Mouse (Mus musculus) 416B (cell line): ENCODE data around the gene Rptor.
A peak's percentile ranks its signal among the peaks of the same experiment; 100 is the strongest.

ENCODE experiments used
- DNase-seq: peaks from one replicate; pipeline ENCODE4 v3.0.0; 2011; ENCODE audit warnings: low read depth

Gene Rptor

GRCm38 (mm10) chr11:119602763-119603526, at the start of gene Rptor:
Rptor (plus strand) TSS chr11:119602905.
- peak; percentile 93 for DNase-seq

GRCm38 (mm10) chr11:119554706-119555105, 48.0 kb upstream of the Rptor start:
- no peak for DNase-seq

DNA sequence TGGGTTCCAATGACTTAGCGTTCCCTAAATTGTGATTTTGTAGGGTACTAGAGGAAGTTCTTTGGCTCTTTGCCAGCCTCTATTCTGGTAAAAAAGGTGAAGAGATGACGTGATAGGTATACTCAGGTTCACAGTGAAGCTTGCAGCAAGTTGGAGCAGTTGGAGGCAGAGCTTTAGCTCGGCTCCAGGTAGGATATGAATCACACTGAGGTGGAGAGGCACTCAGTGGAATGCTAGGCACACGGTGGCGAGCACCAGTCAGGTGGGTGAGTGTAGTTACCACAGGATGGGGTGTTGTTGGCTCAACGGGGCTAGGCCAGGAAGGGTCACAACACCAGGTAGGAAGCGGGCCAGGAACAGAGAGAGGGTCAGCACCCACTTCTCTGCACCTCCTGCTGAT, 47.5 kb upstream of the Rptor start:
- no peak for DNase-seq

- no peak for DNase-seq
These were observed 44.5 kb upstream of the Rptor start for GRCm38 (mm10) chr11:119557940-119558869.

DNA sequence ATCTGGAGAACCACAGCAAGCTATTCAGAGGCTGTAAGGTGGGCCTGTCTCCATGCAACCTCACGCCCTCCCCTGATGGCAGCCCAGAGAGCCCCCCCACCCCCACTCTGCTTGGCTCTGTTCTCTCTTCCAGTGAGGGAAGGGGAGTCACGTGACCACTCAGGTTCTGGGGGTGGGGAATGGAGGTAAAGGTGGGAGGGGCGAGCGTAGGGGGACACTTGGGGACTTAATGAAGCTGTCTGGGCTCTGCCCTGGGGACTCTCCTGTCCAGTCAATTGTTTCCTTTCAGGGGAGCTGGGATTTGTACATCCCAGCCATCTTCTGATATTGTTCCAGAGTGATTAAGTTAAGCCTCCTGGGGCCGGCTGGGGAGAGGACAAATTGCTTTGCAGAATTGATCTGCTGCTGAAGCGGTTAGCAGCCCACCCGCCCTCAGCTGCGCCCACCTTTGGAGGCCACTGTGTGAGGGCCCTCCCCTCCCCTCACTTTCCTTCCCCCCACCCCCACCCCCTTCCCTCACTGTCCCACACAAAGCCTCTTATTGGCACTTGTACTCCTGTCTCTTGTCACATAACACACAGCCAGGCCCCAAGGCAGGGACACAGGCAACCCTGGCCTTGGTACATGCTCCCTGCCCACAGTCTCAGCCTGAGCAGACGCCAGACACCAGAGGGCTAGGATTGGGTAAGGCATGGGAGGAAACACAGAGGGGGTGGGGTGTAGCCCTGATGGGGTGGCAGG, 43.7 kb upstream of the Rptor start:
- DNase-seq, result no peak

- no peak for DNase-seq
These were observed 40.4 kb upstream of the Rptor start for GRCm38 (mm10) chr11:119562286-119562685.

DNA sequence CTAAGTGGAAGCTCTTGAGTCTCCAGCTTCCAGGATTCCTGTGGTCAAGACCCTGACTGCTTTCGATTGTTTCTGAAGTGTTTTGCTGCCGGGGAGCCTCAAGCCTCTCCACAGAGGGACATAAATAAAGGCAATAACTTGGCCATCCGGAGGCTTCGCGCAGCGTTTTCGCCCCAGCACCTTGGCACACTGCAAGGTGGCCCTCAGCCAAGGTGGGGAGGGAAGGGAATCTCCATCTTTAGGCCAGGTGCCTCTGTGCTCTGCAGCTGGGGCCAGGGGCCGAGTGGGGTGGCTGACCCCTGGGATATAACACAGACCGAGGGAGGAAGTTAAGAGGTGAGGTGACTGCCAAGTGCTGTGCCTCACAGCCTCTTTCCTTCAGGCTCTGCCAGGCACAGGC, 39.5 kb upstream of the Rptor start:
- DNase-seq, result no peak

GRCm38 (mm10) chr11:119564383-119564782, 38.3 kb upstream of the Rptor start:
- no peak for DNase-seq

DNA sequence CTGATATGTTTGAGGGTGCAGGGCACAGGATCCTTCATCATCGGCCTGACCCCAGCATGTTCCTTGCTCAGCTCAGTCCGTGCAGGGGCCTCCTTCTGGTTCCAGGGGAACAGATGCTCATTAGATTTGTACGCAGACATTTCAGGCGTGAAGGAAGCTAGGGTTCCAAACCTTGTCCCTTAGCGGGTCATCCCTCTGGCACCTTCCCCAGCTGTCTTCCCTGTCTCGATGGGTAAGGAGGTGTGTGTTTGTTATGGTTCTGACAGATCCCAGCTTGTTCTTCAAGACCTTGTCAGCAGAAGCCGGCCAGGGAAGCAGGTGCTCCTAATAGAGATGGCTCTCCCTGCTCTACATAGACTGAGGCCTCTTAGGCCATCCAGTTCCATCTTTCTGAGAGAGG, 37.7 kb upstream of the Rptor start:
- DNase-seq, result no peak

- no peak for DNase-seq
These were observed 37.0 kb upstream of the Rptor start for GRCm38 (mm10) chr11:119565684-119566083.

GRCm38 (mm10) chr11:119566188-119566587, 36.5 kb upstream of the Rptor start:
- DNase-seq, result no peak

GRCm38 (mm10) chr11:119572316-119573010, 30.2 kb upstream of the Rptor start:
- no peak for DNase-seq

DNA sequence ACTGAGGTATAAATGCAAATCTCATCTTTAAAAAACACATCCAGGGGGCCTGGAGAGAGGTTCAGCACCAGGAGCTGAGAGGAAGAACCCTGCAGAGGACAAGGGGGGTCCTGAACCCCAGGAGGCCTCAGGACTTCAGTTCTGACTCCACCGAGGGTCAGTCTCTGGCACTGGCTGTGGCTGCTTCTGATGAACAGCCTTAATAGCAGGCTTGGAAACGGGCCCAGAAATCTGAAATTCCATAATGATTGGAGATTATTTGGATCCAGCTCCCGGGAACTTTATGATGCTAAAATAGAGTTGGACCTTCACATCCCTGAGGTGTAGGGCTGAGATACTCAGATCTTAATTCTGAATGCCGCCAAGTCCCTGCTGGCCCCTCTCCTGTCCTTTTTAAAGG, 25.9 kb upstream of the Rptor start:
- no peak for DNase-seq

- no peak for DNase-seq
These were observed 25.0 kb upstream of the Rptor start for GRCm38 (mm10) chr11:119577721-119578120.

DNA sequence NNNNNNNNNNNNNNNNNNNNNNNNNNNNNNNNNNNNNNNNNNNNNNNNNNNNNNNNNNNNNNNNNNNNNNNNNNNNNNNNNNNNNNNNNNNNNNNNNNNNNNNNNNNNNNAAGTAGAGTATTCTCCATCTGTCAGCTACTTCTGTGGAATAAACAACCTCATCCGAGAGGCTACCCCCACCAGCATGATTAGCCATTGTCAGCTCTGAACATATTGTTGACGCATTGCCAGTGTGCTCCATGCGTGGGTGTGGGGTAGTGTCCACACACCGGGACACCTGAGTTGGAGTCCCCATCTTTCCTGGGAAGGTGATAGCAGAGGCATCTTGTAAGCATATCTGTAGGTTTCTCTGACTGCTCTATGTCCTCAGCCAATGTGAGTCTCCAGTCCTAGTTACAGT, 16.2 kb upstream of the Rptor start:
- no peak for DNase-seq

- DNase-seq, result no peak
These were observed 15.6 kb upstream of the Rptor start for GRCm38 (mm10) chr11:119587112-119587511.

DNA sequence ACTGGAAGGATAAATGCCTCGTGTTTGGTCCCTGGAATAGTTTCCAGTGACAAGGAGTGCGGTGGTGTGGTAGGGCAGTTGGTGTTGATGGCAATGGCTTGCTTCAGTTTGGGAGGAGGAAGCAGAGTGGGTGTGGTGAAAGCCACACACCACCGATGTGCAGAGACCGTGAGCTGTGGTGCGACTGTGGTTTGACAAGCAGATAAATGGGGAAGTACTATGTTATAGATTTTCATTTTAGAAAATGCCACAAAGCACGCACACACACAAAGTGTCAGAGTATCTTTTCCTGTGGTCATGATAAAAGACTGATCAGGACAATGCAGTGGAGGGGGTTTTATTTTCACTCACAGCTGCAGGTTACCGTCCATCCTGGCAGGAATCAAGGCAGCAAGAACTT, 13.5 kb upstream of the Rptor start:
- DNase-seq, result peak; percentile 90

DNA sequence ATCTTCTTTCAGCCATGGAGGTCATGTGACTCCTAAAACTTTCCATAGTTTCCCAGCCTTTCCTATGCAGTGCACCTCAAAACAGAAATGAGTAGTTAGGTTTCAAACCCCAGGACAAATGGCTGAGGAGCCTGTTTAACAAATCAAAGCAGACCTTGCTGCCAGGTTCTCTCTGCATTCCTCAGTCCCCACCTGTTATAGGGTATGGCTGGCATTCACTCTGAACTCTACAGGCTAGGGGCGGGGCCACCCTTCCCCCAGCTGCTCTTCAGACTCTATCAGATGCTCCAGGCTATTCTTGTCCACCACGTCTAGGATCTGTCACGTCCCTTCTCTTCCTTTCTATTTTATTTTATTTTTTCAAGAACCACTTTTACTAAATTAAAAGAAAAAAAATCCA, 8.7 kb upstream of the Rptor start:
- no peak for DNase-seq

DNA sequence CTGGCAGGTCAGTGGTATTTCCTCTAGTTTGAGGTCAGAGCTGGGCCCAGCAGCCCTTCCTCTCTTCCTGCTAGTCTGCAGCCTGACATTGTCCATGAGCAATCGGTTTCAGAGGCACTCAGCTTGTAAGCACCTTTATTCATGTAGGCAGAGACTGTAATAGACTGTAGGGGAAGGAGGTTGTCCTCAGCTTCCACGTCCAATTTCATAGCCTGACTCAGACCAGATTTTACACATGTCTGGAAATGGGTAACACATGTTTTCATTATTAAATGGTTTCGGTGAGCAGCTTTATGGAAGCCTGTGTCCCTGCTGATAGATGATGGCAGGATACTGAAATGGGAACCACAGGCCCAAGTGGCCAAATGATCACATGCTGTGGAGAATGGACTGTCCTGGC, 3.8 kb upstream of the Rptor start:
- DNase-seq, result no peak

DNA sequence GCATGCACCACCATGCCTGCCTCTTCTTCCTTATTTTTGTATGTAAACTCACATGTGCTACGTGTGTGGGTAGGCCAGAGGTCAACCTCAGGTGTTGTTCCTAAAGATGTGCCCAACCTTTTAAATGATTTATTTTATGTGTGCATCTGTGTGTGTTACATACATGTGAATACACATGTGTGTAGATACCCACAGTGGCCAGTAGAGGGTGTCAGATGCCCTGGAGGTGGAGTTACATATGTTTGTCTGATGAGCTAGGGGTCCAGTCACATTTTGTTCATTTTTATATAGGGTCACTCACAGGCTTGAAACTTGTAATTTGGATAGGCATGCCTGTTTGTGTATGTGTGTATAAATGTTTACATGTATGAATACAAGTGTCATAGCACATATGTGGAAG, 2.4 kb upstream of the Rptor start:
- DNase-seq, result no peak

GRCm38 (mm10) chr11:119602177-119602700, 466 bp upstream of the Rptor start:
- no peak for DNase-seq

GRCm38 (mm10) chr11:119603527-119603905, 811 bp downstream of the Rptor start:
- peak; percentile 38 for DNase-seq
